Mouse (Mus musculus) T-helper 17 cell (primary cell): ENCODE measurements around the gene Fcgbp.
"Not testable (repeated sequence)": the region's sequence is repeated elsewhere in the genome, so short reads cannot be mapped to it uniquely, and the experiment has no call there.

Source experiments
- in situ Hi-C, 2 experiments: fragments of 300-600 bp; cut with MboI, MseI; formaldehyde crosslinking; loops; 1 replicate in 1 of 2; 2 replicates in 1 of 2; pipeline ENCODE4 v1.15.1; 2025; ENCODE audit warnings: high pct_unique_total_duplicates in 2 of 2

The Fcgbp gene

GRCm38 (mm10) chr7:28137613-28138012 is 66.6 kb downstream of the Fcgbp start:
- in situ Hi-C loops, result no loop called here

GRCm38 (mm10) chr7:28148263-28148662 is 77.2 kb downstream of the Fcgbp start:
- in situ Hi-C loops, result loop anchor here (5.0 kb wide), 2 partner anchors 69 to 144 kb away; partner anchors contain the start of gene Selenov (in 1 of the 2)

- in situ Hi-C loops, result loop anchor here (5.0 kb wide), 2 partner anchors 67 to 142 kb away; partner anchors contain the start of gene Selenov (in 1 of the 2)
Measured at GRCm38 (mm10) chr7:28149841-28150240, 78.8 kb downstream of the Fcgbp start.

GRCm38 (mm10) chr7:28151584-28152221 is 80.7 kb downstream of the Fcgbp start:
- in situ Hi-C loops, result no loop called here

GRCm38 (mm10) chr7:28153595-28153994 is 82.6 kb downstream of the Fcgbp start:
- in situ Hi-C loops, result not testable (repeated sequence)

GRCm38 (mm10) chr7:28159292-28159691 is 88.3 kb downstream of the Fcgbp start:
- in situ Hi-C loops, result loop anchor here (5.0 kb wide), 1 partner anchor 52 kb away; no protein-coding TSS in a partner anchor

GRCm38 (mm10) chr7:28159893-28160292 is 88.9 kb downstream of the Fcgbp start:
- in situ Hi-C loops, result loop anchor here (5.0 kb wide), 2 partner anchors 53 to 108 kb away; partner anchors contain the start of gene Psmc4 (in 1 of the 2)

GRCm38 (mm10) chr7:28161163-28161749 is 90.2 kb downstream of the Fcgbp start:
- in situ Hi-C loops, result loop anchor here in 1 of 2 experiments (5.0 kb wide), 1 partner anchor 109 kb away; the partner anchor contains the start of gene Psmc4

- in situ Hi-C loops, result no loop called here
Measured at GRCm38 (mm10) chr7:28165406-28165805, 94.4 kb downstream of the Fcgbp start.

GRCm38 (mm10) chr7:28168320-28169115 is 97.5 kb downstream of the Fcgbp start:
- in situ Hi-C loops, result no loop called here

GRCm38 (mm10) chr7:28169489-28170422 is 98.7 kb downstream of the Fcgbp start, which contains the start of gene Fbl:
Gene Fbl, plus strand, starts transcription at chr7:28169710.
- in situ Hi-C loops, result loop anchor here in 1 of 2 experiments (10.0 kb wide), 1 partner anchor 975 kb away; the partner anchor contains the start of genes BC024978 and Snrpa
